Mouse (Mus musculus) adrenal gland, adult (tissue): Measurements from ENCODE around the gene Defb48.

Source experiments
- DNase-seq, 2 experiments: peaks; one replicate each; pipeline ENCODE4 v3.0.0; 2022 to 2023; ENCODE audit warnings: low spot score in 1 of 2; ENCODE audit not compliant: inconsistent age in 2 of 2

Gene Defb48

GRCm38 (mm10) chr14:62936631-62937380 is 47.5 kb downstream of the Defb48 start:
- DNase-seq = peak; percentile 28 to 74

GRCm38 (mm10) chr14:62935361-62935760 is 48.9 kb downstream of the Defb48 start:
- DNase-seq = no peak

- DNase-seq = no peak
Observed at GRCm38 (mm10) chr14:62928101-62928541, 56.2 kb downstream of the Defb48 start.
